Mouse (Mus musculus): Measurements from ENCODE around the gene Chkb.
"Not testable (repeated sequence)": the region's sequence is repeated elsewhere in the genome, so short reads cannot be mapped to it uniquely, and the experiment has no call there.

Gene Chkb

DNA sequence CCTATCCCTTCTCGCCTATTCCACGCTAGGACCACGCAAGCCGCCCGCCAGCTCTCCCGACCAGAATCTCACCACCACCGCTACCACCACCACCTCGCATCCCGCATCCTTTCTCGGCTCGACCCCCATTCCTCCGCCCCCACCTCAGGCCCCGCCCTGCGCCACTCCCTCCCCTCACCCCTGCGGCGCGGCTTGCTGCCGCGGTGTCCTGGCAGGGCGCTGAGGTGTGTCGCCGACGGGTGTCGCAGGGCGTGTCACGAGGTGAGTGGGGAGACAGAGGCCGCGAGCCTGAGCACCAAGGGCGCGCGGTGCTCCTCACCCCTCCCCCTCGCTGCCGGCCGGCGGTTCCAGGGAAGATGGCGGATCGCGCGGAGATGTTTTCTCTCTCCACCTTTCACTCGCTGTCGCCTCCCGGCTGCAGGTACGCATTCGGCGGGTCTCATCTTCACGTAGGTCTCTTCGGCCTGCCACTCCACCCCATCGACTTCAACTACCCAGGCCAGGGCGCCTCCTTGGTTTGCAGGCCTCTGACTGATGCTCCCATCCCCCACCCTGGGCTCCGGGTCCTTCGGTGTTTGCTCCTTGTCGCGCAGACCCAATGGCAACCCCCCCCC lies 24.3 kb upstream of the Chkb start, which contains the start of gene Mapk8ip2:
Mapk8ip2 (plus strand) TSS at position 49 of the 614 bp plus-strand sequence.
- peak; percentile 84 for DNase-seq (ENCODE audit: low read depth, low spot score)

DNA sequence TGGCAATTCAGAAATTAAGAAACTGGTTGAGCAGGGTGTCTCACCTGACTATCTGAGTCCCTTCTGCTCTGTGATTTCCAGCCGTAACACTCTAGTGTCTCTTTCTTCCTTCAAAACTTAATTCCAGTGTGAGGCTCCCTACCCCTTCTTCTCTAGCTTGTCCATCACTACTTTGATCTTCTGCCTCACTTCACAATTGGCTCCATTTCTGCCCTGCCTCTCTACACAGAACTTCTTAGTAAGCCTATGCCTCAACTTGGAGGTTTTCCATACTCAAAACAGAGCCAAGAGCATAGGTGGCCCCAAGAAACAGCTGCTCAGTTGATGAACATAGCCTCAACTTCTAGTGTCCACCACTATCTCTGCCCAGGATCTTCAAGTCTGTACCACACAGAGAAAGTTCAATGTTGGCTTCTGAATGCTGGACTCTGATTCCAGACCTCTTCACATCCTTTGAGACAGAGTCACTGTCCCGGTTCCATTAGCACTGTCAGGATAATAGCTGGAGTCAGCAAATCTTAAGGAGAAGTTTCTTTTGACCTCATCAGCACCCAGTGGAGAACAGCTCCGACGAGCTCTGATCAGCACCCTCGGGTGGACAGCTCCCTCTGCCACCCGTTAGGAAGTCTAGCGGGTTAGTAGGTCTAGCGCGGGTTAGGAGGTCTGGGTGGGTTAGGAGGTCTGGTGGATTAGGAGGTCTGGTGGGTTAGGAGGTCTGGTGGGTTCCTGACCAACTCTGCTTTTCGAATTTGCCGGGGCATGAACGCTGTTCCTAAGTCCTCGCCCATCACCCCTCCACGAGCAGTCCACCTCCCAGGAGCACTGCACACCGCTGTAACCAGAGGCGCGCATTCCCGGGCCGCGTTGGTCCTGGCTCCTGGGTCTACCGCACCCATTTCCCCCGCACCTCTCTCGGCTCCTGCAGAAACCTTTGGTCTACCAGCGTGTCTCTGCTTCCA lies 23.5 kb upstream of the Chkb start:
- peak; percentile 84 for DNase-seq (ENCODE audit: low read depth, low spot score)

DNA sequence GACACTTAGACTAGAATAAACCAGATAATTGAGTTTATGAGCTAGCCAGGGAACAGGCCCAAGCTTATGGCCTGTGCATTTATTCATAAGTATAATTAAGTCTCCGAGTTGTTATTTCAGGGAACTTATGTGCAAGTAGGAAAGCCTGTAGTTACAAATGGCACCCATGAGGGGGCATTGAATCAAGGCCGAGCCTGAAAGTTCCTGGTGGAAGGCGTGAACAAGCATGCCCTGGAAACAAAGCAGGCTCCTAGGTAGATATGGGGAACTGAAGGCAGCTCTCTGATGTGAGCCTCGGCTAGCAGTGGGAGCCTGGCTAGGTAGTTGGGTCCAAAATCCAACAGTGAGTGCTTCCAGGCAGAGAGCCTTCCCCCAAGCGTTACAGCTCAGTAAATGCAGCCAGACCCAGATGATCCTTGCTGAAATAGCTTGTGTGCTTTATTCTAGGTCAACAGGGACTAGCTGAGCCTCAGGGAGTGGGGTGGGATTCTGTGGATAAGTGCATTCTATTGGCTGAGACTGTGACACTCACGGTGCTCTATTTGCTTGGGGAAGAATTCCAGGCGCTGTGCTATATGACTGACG lies 12.9 kb upstream of the Chkb start:
- peak; percentile 70 for DNase-seq (ENCODE audit: low read depth, low spot score)

DNA sequence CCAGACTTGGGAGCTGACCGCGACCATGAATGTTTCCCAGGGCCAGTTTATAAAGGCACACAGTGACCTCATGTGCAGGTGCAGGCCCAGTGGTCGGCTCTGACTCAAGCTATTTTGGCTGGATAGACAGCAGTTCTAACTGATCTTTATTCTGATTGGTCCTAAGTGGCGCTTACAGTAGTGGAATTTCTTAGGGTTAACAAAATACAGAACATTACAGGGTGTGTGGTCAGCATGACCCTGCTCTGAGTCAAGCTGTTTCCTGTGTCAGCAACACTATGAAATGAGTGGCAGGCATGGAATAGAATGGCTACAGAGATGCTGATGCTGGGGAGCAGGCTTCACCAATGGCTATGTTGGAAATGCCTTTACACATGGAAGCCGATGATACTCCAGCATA lies 6.2 kb upstream of the Chkb start:
- DNase-seq (ENCODE audit: low read depth, low spot score) = no peak

DNA sequence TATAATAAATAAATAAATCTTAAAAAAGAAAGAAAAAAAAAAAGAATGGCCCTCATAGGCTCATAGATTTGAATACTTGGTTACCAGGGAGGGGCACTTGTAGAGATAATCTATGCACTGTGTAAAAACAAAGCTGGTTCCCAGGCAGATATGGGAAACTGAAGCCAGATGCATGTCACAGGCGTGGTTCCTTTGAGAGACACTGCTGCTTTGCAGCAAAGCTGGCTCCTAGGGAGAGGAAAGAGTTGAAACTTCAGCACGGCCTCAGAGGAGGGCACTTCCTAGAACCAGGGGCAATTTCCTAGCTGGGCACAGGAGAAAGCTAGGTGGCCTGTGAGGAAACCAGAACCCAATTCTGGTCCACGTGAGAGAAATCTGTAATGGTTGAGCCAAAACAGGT lies 4.4 kb upstream of the Chkb start:
- DNase-seq (ENCODE audit: low read depth, low spot score) = no peak

DNA sequence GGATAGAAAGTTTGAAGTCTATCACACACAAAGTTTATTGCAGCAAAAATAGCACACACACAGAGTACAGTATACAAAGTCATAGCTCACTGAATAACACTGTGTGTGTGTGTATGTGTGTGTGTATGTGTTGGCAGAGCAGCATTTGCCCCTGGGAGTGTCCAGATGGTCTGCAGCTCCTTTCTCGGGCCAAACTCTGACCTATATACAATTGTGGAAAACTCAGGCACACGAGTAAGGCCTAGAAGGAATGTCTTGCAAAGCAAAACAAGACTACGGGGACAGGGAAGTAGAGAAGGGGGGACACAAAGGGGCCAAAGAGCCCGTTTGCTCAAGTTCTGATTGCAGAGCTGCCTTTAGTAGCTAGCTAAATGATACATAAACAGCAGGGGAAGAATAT lies 3.2 kb upstream of the Chkb start:
- DNase-seq (ENCODE audit: low read depth, low spot score) = no peak

DNA sequence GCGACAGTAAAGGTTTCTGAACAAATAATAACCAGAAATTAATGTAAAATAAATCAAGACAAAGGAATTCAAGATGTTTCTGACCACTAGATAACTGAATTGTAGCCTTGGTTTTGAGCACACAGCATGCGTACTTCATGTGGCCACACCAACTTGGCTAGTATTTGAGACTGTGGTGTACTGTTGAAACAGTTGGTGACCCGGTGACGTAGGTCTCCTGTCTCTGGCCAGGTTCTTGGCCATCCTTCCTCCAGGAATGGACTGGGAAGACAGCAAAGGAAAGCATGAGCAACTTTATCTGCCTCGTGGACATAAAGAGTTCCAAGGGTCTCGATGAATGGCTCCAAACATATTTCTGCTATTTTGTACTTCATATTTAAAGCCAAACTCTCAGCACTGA lies 2.1 kb upstream of the Chkb start:
- no peak for DNase-seq (ENCODE audit: low read depth, low spot score)

DNA sequence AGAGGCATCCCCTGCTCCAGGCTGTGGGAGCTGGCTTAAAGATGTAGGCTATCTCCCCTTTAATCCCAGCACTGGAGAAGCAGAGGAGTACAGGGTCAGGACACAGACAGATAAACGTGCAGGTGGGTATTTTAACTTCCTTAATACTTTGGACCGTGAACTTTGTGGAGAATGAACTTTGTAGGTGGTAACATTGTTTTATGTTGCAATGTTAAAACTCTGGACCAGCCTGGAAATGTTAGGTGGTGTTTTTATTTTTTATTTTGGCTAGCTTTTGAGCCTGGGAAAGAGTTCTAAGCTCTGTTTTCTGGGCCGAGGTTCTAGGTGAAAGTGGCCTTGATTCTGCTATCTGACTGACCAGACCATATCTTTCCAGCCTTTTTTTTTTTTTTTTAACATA lies 1.6 kb upstream of the Chkb start:
- no peak for DNase-seq (ENCODE audit: low read depth, low spot score)

DNA sequence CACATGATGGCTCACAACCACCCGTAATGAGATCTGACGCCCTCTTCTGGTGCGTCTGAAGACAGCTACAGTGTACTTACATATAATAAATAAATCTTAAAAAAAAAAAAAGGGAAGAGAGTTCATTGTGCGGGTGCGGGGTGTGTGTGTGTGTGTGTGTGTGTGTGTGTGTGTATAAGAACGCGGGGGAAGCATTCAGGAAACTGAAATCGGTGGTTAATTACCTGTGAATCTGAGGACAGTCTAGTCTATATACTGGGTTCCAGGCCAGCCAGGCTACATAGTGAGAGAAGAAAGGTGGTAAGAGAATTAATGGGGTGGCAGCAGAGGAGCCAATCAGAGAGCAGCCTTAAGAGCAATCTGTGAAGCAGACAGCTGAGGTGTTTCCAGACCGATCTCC lies 1.1 kb upstream of the Chkb start:
- not testable (repeated sequence) for DNase-seq (ENCODE audit: low read depth, low spot score)

DNA sequence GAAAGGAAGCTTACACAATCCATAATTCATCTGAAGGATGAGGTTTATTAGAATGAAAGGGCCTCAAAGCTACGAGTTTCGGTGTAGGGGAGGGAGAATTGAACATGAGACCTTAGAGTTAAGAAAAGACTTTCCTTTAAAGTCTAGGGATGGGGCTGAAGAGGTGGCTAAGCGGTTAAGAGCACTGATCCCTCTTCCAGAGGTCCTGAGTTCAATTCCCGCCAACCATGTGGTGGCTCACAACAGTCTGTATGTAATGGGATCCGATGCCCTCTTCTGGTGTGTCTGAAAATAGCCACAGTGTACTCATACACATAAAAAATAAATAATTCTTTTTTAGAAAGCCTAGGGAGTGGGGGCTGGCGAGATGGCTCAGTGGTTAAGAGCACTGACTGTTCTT lies 633 bp upstream of the Chkb start:
- DNase-seq (ENCODE audit: low read depth, low spot score) = no peak

DNA sequence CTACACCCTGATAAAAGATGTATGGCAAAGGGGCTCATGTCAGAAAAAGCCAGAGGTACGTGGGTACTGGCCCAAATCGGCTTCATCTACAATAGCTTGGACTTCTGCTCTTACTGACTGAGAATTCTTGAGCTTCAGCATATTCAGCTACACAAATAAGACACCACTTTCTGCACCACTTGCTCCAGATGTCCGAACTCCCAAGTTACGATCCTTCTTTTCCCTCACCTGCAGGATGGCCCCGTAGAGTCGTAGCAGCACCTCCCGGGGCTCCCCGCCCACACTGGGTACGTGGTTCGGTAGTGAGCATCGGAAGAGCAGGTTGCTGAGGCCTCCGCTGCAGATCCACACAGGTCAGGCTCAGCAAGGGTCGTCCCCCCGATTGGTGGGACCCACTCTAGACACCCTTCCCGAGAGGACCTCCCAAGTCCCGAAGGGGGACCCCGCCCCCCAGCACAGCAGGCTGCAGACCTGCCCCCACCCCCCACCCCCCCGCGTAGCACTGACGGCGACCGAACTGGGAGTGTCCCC lies 822 bp downstream of the Chkb start:
- no peak for DNase-seq (ENCODE audit: low read depth, low spot score)

DNA sequence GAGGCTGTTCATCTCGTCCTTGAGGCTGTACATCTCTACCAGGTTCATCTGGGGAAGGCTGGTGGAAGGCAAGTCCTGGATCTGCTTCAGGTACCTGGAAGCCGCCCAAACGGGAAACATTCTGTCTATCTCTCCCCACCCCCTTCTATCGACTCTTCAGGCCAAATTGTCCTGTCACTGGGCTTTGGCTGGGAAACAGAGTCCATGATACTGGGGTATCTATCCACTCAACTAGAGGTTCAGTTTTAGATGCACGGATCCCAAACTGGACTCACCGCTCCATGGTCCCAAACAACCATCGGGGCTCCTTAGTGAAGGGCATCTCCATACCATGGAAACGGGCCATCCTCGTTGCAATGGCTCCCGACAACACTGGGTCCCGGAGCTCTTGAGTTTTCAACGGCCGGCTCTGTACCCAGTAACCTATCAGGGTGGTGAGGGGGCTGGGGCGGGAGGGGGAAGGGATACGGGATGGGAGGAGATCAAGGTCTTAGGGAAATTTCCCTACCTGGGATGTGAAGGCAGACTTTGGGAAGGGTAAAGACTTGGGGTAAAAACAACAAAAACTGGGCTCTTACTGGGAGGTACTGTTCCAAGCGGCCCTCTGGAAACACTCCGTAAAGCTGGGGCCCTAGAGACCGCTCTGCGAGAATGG lies 1.4 kb downstream of the Chkb start:
- DNase-seq (ENCODE audit: low read depth, low spot score) = no peak

DNA sequence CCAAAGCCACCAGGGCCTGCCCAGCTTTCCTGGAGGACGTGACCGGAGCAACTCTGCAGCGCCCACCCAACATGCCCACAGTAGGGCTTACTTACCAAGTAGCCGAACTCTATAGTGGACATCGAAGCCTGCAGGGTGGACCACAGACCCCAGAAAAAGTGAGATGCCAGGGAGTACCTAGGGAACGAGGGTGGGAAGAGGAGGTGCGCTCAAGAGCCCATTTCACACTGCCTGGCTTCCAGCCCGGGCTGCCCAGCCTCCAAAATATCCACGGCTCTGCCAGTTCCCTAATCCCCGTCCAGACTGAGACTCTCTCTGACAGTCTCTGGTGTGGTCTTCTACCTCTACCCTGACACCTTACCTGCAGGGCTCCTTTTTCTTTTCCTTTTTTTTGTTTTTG lies 3.0 kb downstream of the Chkb start:
- DNase-seq (ENCODE audit: low read depth, low spot score) = no peak

DNA sequence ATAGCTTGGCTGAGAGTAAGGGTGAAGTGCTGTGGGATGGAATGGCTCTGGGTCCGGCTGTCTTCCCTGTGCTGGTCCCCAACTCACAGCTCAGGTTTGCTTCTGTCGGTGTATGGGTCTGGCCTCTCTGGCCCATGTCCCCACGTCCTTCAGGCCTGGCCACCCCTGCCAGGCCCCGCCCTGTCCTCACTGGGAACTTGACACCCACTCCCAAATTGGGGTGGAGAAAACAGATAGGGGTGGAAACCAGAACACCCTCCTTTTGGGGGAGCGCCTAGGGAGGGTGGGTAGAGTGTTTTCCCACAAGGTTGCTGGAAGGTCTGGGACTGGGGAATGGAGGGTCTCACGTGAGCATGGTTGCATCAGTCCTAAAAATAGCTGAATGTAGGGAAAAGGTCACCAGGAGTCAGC lies 4.0 kb downstream of the Chkb start, which contains the start of gene Cpt1b:
Cpt1b (minus strand) TSS at position 153 of the 411 bp plus-strand sequence.
- DNase-seq (ENCODE audit: low read depth, low spot score) = peak; percentile 46

DNA sequence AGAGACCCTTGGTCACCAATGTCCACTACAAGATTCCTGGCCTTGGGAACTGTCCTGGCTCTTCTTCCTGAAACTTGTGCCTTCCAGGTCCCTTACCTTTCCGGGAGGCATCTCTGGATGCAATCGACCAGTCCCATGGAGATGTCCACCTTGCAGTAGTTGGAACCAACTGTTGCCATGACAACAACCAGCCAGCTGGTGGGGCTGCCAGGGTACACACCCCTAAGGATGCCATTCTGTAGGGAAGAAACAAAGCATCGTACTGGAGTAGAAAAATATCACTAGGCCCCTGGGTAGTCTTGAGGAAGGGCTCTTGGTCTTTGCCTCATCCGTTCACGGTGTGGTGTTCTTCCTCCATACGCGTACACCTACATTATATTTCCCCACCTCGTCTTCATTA lies 5.1 kb downstream of the Chkb start:
- DNase-seq (ENCODE audit: low read depth, low spot score) = no peak

DNA sequence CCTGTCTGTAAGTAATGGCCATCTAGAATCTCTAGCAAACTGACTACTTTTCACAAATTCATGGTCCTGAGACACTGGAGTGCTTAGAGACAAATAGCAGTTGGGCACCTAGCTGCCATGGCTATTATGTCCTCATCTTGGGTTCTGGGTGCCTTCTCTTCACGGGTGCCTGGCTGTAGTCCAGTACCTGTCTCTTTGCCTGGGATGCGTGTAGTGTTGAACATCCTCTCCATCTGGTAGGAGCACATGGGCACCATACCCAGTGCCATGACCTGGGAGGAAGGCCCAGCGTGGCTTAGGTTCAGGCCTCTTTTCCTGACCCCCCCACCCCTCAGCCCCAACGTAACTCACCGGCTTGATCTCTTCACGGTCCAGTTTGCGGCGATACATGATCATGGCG lies 7.8 kb downstream of the Chkb start:
- DNase-seq (ENCODE audit: low read depth, low spot score) = no peak

DNA sequence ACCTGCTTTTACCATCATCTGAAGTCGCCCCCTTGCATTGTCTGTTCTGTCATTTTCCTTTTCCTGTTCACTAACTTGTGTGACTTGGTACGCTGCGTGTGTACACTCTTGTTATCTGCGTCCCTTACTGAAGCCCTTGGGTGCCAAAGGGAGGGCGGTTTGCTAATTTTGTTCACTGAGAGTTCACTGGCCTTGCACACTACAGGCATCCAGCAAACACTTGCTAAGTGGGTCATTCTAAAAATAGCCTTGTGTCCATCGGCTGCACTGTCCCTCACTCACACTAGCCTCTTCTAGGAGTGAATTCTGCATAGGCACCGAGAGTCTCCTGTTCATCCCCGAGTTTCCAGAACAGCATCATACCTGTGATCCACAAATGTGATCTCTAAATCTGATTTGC lies 14.4 kb downstream of the Chkb start:
- DNase-seq (ENCODE audit: low read depth, low spot score) = no peak

DNA sequence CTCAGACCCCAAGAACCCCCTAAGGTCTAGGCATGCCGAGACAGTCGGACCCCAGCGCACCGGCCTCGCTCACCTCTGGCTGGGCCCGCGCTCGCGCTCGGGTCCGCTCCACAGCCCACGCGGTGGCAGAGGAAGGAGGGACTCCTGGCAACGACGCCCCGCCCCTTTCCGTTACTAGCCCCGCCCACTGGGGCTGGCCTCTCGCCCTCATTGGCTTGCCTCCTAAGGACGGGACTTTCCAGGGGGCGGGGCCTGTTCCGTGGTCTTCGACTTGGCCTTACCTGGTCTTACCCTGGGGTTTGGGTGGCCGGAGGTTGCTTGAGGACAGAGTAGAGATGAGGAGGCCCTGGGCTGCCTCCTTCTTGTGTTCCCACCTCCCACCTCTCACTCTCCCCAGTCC lies 19.6 kb downstream of the Chkb start, which contains the start of gene Syce3:
Syce3 (minus strand) TSS at position 386 of the 400 bp plus-strand sequence.
- peak; percentile 80 for DNase-seq (ENCODE audit: low read depth, low spot score)

DNA sequence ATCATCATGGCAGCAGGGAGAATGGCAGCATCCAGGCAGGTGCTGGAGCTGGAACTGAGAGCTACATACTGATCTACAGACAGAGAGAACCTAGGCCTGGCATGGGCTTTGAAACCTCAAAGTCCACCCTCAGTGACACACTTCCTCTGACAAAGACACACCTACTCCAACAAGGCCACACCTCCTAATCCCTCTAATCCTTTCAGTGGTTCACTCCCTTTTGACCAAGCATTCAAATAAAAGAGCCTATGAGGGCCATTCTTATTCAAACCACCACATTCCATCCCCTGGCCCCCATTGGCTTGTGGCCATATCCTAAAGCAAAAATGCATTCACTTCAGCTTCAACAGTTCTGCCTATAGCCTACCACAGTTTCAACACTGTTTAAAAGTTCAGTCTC lies 23.0 kb downstream of the Chkb start:
- peak; percentile 63 for DNase-seq (ENCODE audit: low read depth, low spot score)

DNA sequence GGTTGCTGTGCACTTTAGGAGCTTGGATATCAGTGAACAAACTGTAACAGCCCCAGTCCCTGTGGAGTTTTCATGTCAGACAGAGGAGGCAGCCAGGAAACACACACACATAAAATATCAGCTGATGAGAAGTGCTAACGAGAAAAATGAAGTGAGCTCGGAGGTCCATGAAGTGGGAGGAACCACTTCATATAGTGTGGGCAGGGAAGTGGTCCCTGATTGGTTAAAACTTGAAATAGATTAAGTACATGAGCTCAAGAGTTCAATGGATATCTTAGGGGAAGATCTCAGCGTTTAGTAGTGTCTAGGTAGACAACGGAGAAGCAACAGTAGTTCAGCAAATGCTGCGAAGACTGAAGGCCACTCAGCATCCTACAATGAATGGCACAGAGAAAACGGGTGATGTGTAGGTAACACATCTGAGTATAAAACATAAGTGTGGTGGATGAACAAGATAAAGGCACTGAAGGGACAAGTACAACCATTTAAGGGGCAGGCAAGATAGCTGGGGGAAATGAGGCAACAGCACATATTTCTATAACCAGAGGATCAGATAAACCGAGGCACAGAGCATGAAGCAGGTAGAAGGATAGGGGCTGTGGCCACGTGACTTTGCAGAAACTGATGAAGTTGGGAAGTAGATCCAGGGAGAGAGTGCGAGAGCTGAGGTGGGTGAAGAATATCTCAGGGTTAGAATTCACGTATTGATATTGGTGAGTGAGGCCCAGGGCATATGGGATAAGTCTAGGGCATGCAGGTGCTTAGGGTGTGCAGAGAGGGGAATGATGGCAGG lies 24.7 kb downstream of the Chkb start:
- DNase-seq (ENCODE audit: low read depth, low spot score) = no peak

DNA sequence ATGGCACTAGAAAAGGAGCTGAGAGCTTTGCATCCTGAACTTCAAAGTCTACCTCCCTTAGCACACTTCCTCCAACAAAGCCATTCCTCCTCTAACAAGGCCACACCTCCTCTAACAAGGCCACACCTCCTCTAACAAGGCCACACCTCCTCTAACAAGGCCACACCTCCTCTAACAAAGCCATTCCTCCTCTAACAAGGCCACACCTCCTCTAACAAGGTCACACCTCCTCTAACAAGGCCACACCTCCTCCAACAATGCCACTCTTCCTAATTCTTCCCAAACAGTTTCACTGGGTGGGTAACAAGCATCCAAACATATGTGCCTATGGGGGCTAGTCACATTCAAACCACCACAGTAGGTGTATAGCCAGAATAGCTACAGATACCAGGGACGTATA lies 27.2 kb downstream of the Chkb start:
- peak; percentile 65 for DNase-seq (ENCODE audit: low read depth, low spot score)

All from ES-CJ7 (cell line).